Mouse (Mus musculus): Measurements from ENCODE around the gene Slc4a10.

The Slc4a10 gene

DNA sequence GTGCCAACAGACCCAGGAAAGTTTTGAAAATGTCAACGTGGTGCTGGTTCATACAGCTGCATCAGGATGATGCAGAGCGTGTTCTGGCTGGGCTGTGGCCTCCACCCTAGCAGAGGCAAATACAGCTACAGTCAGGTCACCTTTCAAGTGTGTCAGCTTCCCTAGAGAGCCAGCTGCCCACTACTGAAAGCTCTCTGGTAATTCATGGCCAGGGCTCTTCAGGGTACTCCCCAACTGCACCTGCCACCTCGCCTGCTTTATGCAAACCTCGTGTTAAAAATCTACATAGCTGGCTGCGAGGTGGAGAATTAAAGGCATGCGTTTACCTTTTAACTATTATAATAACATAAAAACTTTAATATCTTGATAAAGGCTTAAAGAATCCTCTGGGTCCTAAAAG, 298.1 kb downstream of the Slc4a10 start:
- in situ Hi-C loops (cut with MboI, MseI), result no loop called here

DNA sequence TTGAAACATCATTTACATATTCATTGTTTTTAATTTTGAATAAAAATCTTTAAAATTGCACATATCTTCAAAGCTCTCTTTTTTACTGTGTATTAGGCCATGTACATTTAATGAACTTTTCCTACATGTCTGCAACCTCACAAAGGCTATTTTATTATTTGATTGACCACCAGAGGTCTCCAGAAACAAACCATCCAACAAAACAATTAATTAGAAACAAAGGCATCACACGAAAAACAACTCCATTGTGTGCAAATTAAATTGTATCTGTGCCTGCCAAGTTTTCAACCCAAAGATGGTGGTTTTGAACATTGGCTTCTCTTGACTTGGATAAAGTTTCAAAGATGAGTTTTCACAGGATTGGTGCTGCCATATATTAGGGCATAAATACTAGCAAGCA, 300.5 kb downstream of the Slc4a10 start:
- in situ Hi-C loops (cut with MboI, MseI), result no loop called here

DNA sequence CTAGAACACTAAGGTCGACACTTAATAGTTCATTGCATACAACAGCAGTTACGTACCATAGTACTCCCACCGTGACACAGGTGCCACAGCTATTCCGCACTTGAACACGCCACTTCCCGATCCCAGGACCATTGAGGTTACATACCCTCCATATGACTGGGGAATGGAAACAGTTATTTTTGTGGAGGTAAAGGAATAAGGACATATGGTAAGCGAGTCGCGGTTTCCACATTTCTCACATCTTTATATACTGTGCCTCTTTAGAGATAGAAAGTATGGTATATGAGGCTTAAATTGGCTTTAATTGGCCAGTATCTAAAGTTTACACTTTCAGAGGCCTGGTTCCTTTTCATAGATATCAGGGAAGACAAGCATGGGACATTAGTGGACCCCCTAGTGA, 301.5 kb downstream of the Slc4a10 start:
- in situ Hi-C loops (cut with MboI, MseI), result no loop called here

DNA sequence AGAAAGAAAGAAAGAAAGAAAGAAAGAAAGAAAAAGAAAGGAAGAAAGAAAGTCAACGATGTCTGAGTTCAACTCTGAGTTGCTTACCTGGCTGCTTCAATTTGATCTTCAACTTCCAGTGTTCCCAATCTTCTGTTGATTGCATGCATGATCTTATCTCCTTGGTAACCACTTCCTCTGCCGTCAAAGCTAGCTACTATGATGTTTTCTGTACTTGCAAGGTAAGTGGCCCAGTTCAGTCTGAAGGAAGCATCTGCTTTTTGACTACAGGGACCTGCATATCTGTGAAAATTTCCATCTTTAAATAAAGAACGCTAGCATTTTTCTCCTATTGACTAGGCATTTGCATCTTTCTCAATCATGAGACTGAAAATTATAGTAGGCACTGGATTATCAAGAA, 305.8 kb downstream of the Slc4a10 start:
- in situ Hi-C loops (cut with MboI, MseI), result no loop called here

DNA sequence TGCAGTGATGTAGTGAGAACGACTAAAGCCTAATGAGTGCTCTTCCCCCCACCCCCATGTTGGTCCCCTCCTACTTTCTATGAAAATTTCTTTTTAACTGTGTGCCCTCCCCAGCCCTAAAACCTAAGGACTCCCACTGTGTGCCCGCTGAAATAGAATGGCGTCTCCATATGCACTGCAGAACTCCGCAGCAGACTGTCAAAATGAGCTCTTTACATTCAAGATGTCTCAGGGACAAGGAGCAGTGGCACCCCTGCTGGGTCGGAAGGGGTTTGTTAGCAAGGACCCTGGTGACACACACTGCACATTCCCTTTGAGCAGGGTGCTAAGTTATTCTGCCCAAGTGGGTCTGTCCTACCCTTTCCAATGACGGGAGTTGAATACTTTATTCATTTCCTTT, 309.5 kb downstream of the Slc4a10 start:
- in situ Hi-C loops (cut with MboI, MseI), result no loop called here

DNA sequence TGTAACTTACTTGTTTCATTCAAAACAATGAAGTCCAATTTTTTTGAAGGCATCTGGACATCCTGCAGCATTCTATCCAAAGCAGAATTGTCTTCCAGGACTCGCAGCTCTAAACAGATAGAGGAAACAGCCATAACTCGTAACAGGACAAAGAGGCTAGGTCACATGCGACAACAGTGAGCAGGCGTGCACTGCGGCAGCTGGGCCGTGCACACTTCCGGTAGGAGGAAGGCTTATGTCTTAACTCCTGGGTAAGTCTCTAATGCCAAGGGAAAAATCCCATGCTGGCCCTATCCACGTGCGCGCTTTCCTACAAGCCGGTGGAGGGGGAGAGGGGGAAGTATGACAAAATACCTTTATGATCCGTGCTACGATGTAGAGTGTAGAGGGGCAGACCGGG, 310.3 kb downstream of the Slc4a10 start:
- in situ Hi-C loops (cut with MboI, MseI), result no loop called here

DNA sequence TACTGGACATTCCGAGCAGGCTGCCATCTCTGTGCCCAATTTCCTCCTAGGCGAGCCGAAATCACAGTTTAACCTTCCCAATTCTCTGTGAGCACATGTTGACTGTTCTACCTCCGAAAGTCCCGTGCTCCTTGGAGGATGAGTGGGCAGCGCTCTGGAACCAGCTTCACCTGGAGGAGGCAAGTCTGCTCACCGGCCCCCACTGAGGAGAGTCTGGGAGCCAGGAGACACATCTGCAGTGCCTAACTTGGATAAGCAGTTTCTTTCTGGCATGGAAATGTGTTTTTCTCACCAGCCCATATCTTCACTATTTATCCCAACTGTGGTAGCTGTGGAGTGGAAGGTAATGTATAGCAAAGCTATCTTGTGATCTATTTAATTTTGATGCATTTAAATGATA, 311.0 kb downstream of the Slc4a10 start:
- in situ Hi-C loops (cut with MboI, MseI), result no loop called here

DNA sequence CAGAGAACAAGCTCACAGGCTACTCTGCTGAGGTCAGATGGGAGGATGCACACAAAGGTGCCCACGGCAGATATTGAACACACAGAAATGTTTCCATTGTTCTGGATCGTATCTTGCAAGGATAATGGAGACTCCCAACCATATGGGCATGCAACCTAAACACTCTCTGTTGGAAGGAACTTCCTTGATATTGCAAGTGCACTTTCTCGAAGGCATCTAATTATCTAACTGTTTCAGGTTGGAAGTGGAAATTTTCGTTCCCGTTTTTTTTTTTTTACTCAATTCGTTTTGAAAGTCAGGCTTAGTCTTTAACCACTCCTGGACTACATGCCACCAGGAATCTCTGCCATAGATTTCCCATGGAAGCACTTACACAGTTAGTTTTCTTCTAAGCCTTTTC, 314.6 kb downstream of the Slc4a10 start:
- in situ Hi-C loops (cut with MboI, MseI), result no loop called here

DNA sequence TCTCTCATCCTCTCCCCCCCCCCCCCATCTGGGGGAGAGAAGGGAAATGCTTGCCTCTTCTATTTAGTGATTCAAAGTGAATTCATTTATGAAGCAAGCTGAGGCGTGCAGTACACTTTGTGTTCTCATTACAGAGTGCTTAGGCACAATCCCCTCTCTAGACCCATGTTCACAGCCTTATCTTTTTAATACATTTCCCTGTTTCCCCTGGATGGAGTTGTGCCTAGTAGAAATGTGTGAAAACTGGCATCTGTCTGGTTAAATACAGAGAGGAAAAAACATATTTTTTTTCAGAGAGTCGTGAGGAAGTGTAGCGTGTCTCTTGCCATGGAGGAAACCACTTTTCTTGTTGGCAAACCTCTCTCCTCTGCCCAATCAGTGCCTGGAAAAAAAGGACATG, 315.3 kb downstream of the Slc4a10 start:
- in situ Hi-C loops (cut with MboI, MseI), result no loop called here

DNA sequence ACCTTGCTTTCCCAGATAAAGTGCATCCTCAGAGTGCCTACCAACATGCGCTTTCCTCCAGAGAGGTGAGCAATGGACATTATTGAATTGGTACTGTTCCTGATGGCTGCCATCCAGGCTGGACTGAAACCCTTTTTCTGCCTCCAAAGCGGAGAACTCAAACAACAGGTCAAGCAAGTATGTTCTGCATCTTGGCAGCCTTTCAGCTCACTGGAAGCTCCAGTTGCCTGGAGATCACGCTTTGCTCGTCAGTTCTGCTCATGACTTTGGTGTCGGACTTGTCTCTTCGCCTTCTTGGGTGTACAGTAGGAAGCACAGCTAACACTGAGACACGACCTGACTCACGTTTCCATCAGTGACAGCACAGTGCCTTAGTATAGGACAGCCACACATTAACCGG, 315.9 kb downstream of the Slc4a10 start:
- in situ Hi-C loops (cut with MboI, MseI), result no loop called here

DNA sequence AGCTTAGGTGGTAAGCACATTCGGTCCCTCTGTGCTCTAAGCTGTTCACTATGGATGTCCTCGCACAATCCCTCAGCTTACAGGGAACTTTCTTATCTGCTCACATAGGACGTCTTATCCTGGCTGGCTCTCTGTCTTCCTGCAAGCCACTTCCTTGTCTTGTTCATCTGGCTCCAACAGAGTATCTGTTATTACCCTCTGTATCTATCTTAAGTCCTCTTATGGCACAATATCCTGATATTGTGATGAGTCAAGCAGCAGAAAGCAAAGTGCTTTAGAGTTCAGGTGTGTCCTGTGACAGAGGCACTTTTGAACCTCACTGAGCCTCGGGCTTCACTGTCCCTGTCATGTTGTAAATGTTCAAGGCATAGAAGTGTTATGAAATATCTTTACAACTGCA, 317.3 kb downstream of the Slc4a10 start:
- in situ Hi-C loops (cut with MboI, MseI), result no loop called here

DNA sequence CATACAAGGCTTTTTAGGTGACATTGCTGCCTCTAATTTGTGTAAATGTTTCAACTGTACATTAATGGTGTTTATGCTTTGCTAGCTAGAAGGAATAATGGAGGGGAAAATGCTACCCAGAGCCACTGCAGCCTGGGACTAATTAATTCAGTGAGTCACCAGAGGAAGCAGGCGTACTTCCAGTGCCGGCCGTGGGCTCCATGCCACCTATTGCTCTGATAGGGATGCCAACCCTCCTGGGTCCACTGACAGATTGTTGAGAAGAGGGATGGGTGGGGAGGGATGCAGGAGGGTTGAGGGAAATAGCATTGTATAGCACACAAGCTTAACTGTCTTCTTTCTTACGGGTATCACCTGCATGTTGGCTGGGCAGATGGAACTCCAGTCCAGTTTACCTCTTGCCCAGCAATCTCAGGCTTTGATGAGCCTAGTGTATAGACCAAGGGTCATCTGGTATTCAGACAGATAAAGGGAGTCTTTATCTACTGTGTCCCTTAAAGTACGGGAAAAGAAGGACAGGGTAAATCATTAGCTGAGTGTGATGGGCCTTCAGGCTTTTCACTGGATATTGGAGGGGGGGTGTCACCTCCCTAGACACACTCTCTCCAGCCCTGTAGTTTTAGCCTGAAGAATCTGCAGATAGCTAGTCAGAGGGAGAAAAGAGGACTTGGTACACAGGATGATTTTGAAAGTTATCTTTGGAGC, 322.2 kb downstream of the Slc4a10 start:
- in situ Hi-C loops (cut with MboI, MseI), result no loop called here

DNA sequence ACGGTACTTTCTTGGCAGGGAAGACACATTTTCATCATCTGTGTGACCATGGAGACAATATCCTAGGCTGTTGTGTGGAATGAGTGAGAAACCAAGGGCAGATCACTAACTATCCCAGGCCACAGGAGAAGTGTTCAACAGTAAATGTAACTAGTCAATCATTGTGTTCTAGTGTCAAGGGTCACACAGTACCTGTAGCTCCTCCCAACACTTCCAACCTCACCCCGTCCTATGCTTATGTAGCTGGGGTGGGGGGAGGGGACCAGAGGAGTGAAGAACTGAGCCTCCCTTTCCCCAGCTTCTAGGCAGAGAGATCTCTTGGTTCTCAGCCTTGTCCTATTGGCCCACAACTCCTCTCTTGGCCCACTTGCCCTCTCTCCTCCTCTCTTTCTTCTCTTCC, 323.8 kb downstream of the Slc4a10 start:
- in situ Hi-C loops (cut with MboI, MseI), result no loop called here

DNA sequence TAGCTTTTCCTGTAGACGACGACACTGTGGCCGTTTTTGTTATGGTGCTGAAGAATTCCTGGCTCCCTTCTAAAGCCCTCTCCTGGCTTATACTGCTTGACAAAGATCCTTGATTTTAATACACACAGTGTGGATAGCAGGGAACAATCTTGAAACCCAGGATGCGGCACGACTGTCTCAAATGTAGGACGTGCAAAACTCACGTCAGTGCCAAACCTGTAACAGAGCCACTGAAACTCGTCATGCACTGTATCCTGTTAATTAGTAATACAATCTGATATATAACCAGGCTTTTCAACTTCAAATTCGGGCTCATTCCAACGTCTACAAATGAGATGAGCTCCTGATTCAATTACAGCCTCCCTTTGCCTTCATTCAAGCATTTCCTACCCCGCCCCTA, 327.4 kb downstream of the Slc4a10 start:
- in situ Hi-C loops (cut with MboI, MseI), result no loop called here

All from T-helper 17 cell (primary cell).